Mouse (Mus musculus) embryonic facial prominence, embryonic 10.5 days (tissue): ENCODE data around the gene Gm45717. TPM values are rescaled to one million over a fixed set of nuclear protein-coding genes. Genes with fewer than 3 reads are reported as not detected.
A peak's percentile ranks its signal among the peaks of the same experiment; 100 is the strongest.

Experiments used
- DNase-seq: peaks from one replicate; pipeline ENCODE4 v3.0.0-alpha.2; 2017; ENCODE audit warnings: low spot score
- H3K27ac ChIP-seq: fragments of 300-500 bp; sonication (generic); replicated peaks from 2 replicates; pipeline ENCODE4 v1.5.1; 2016; ENCODE audit warnings: mild to moderate bottlenecking
- H3K27me3 ChIP-seq: fragments of 300-500 bp; sonication (generic); replicated peaks from 2 replicates; pipeline ENCODE4 v1.6.1; 2016; ENCODE audit warnings: low read depth, mild to moderate bottlenecking; ENCODE audit not compliant: poor library complexity, severe bottlenecking
- H3K36me3 ChIP-seq: fragments of 300-500 bp; sonication (generic); replicated peaks from 2 replicates; pipeline ENCODE4 v1.6.1; 2016; ENCODE audit warnings: mild to moderate bottlenecking, moderate library complexity
- H3K4me1 ChIP-seq: fragments of 300-500 bp; sonication (generic); 2 replicates; pipeline ENCODE4 v1.6.1; 2016
- H3K4me3 ChIP-seq: fragments of 300-500 bp; sonication (generic); 2 replicates; pipeline ENCODE4 v1.5.1; 2016; ENCODE audit warnings: mild to moderate bottlenecking, moderate library complexity
- H3K9me3 ChIP-seq: fragments of 300-500 bp; sonication (generic); 2 replicates; pipeline ENCODE4 v1.6.1; 2016; ENCODE audit warnings: mild to moderate bottlenecking
- WGBS: fragments of 180-500 bp; shearing (Covaris S2); methylation state at CpG from one replicate; pipeline ENCODE4 v1.1.7; 2016; 5-methylcytosine and 5-hydroxymethylcytosine counted together
- polyA plus RNA-seq: library from polyadenylated mRNA; unstranded; fragments of >200 nt; fragmentation: Nextera tagmentation; extraction: Ambion mirVana; gene quantifications from 2 replicates; pipeline ENCODE4 v1.2.1, GENCODE M21; 2016

Gene Gm45717
- polyA plus RNA-seq, 1 experiment from 2014 or later = 0.52 TPM

DNA sequence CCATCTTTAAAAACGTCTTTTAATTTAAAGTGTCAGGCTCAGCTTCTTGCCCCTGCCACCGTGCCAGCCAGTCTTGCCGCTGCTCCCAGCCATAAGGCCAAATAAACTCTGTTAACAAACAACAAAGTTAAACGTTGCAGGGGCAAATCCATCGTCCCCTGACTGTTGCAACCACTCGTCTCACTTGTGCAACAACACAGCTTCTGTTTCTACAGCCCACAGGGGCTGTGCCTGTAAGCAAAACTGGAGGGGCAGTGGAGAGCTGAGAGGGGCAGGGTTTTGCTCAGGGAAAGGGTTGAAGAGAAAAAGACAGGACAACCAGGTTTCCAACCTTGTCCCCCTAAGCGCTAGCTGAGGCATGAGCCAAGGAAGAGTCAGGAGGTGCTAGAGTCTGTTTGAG, 47.6 kb downstream of the Gm45717 start:
- Histone ChIP-seq H3K27me3 (no peaks in the 10 kb centered on the region; the same call in 1 of the 2 replicates), H3K9me3 (no peaks in the 10 kb centered on the region), H3K36me3 (no peaks in the 10 kb centered on the region), H3K4me1 (peaks cover 19% of the 10 kb centered on the region), H3K4me3 (peak overlapping the region; percentile 53; the same call in 1 of the 2 replicates), H3K27ac (no peak overlapping the region)
- DNase-seq = no peak
- WGBS = 48% methylated on average over 7 of the region's 7 CpGs

DNA sequence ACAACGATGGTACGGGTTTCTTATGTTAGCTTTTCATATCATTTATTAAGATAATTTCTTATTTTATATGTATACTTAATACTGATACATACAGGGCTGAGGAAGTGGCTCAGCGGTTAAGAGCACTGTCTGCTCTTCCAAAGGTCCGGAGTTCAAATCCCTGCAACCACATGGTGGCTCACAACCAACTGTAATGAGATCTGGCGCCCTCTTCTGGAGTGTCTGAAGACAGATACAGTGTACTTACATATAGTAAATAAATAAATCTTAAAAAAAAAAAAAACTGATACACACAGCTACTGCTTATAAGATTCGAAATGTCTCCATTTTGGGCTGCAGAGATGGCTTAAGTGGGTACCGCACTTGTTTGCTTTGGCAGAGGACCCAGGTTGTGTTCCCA, 48.0 kb downstream of the Gm45717 start:
- H3K4me1 ChIP-seq = peaks cover 20% of the 10 kb centered on the region
- no peaks in the 10 kb centered on the region for H3K9me3 ChIP-seq
- no peaks in the 10 kb centered on the region; the same call in 1 of the 2 replicates for H3K27me3 ChIP-seq
- DNase-seq = no peak
- H3K27ac ChIP-seq = no peak overlapping the region
- H3K36me3 ChIP-seq = no peaks in the 10 kb centered on the region
- WGBS = 86% methylated on average over 7 of the region's 7 CpGs
- H3K4me3 ChIP-seq = no peak overlapping the region

- no peaks in the 10 kb centered on the region; the same call in 1 of the 2 replicates for H3K27me3 ChIP-seq
- no peak overlapping the region for H3K4me3 ChIP-seq
- no peaks in the 10 kb centered on the region for H3K9me3 ChIP-seq
- no peaks in the 10 kb centered on the region for H3K36me3 ChIP-seq
- peaks cover 26% of the 10 kb centered on the region for H3K4me1 ChIP-seq
- 87% methylated on average over 13 of the region's 13 CpGs for WGBS
- no peak overlapping the region for H3K27ac ChIP-seq
- no peak for DNase-seq
Measured at GRCm38 (mm10) chr7:140907131-140907530, 48.6 kb downstream of the Gm45717 start.

- no peak for DNase-seq
- no peaks in the 10 kb centered on the region for H3K9me3 ChIP-seq
- no peaks in the 10 kb centered on the region; the same call in 1 of the 2 replicates for H3K27me3 ChIP-seq
- WGBS = 83% methylated on average over 2 of the region's 2 CpGs
- peaks cover 31% of the 10 kb centered on the region for H3K4me1 ChIP-seq
- no peak overlapping the region for H3K27ac ChIP-seq
- no peaks in the 10 kb centered on the region for H3K36me3 ChIP-seq
- no peak overlapping the region for H3K4me3 ChIP-seq
Measured at GRCm38 (mm10) chr7:140905642-140906081, 50.1 kb downstream of the Gm45717 start.

DNA sequence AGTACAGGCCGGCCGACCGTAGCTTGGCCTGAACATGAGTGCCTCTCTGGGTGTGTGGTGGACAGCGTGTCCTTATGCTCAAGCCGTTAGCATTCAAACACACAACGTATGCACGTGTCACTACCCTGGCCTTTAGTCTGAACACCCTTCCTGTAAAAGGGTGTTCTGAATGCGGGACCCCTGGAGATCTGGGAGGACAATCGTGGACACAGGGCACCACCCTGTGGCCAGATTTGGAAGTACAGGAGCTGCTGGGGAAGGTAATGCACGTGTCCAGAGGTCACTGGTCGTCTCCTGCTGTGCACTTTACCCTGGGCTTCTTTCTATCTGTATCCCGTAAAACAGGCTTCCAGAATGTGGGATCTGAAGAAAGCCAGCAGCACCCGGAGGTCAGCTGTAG, 52.5 kb downstream of the Gm45717 start:
- Histone ChIP-seq H3K9me3 (no peaks in the 10 kb centered on the region), H3K36me3 (peaks cover 14% of the 10 kb centered on the region), H3K27me3 (no peaks in the 10 kb centered on the region), H3K4me3 (no peak overlapping the region), H3K27ac (no peak overlapping the region), H3K4me1 (peaks cover 20% of the 10 kb centered on the region)
- DNase-seq = peak; percentile 87
- WGBS = 24% methylated on average over 13 of the region's 13 CpGs

GRCm38 (mm10) chr7:140902036-140902875, 53.5 kb downstream of the Gm45717 start:
- no peak overlapping the region for H3K4me3 ChIP-seq
- H3K27ac ChIP-seq = peak overlapping the region; percentile 54
- H3K27me3 ChIP-seq = no peaks in the 10 kb centered on the region
- H3K36me3 ChIP-seq = peaks cover 23% of the 10 kb centered on the region
- DNase-seq = peak; percentile 42
- H3K9me3 ChIP-seq = no peaks in the 10 kb centered on the region
- H3K4me1 ChIP-seq = peaks cover 18% of the 10 kb centered on the region
- WGBS = 54% methylated on average over 15 of the region's 15 CpGs

- Histone ChIP-seq H3K4me1 (peaks cover 18% of the 10 kb centered on the region), H3K4me3 (no peak within 1 kb of the TSS), H3K27ac (no peak within 1 kb of the TSS), H3K27me3 (no peaks in the 10 kb centered on the region), H3K9me3 (no peaks in the 10 kb centered on the region), H3K36me3 (peaks cover 43% of the 10 kb centered on the region)
- 82% methylated on average over 10 of the region's 10 CpGs for WGBS
- no peak for DNase-seq
Measured at GRCm38 (mm10) chr7:140900220-140900619, 55.5 kb downstream of the Gm45717 start, which contains the start of gene Cox8b. Cox8b (minus strand) TSS chr7:140900446.

Other genes starting within 250 kb of the Gm45717 start
- not detected in 2 replicates for gene Cyp2e1, start 192.2 kb downstream of the Gm45717 start, polyA plus RNA-seq
- 0.10 and 0.14 TPM in 2 replicates for gene Syce1, start 168.1 kb downstream of the Gm45717 start, polyA plus RNA-seq
- gene Zfp941, start 133.8 kb downstream of the Gm45717 start, polyA plus RNA-seq = 2.9 and 3.6 TPM in 2 replicates
- gene Urah, start 120.9 kb downstream of the Gm45717 start, polyA plus RNA-seq = 1.8 and 1.9 TPM in 2 replicates
- gene Scgb1c1, start 110.4 kb downstream of the Gm45717 start, polyA plus RNA-seq = not detected in 2 replicates
- gene Odf3, start 108.1 kb downstream of the Gm45717 start, polyA plus RNA-seq = not detected in 2 replicates
- gene Gm45785, start 99.6 kb downstream of the Gm45717 start, polyA plus RNA-seq = 0.22 TPM in 1 of 2 replicates, not detected in the other
- gene Ric8a, start 99.0 kb downstream of the Gm45717 start, polyA plus RNA-seq = 57.7 and 59.1 TPM in 2 replicates
- 22.4 and 23.0 TPM in 2 replicates for gene Bet1l, start 98.4 kb downstream of the Gm45717 start, polyA plus RNA-seq
- 332 TPM in 2 replicates for gene Psmd13, start 74.0 kb downstream of the Gm45717 start, polyA plus RNA-seq
- gene Sirt3, start 73.6 kb downstream of the Gm45717 start, polyA plus RNA-seq = 22.6 and 24.5 TPM in 2 replicates
- gene Cox8b, start 55.5 kb downstream of the Gm45717 start, polyA plus RNA-seq = not detected in 2 replicates
- gene Nlrp6, start 35.0 kb downstream of the Gm45717 start, polyA plus RNA-seq = 0.19 TPM in 1 of 2 replicates, not detected in the other
- gene Pgghg, start 14.5 kb downstream of the Gm45717 start, polyA plus RNA-seq = 13.5 and 14.3 TPM in 2 replicates
- 2.9 and 3.8 TPM in 2 replicates for gene Ifitm5, start 5.6 kb downstream of the Gm45717 start, polyA plus RNA-seq
- 602 and 668 TPM in 2 replicates for gene Ifitm2, start 50 bp upstream of the Gm45717 start, polyA plus RNA-seq
- 8.7 and 13.4 TPM in 2 replicates for gene Ifitm1, start 11.3 kb upstream of the Gm45717 start, polyA plus RNA-seq
- gene Ifitm3, start 54.8 kb upstream of the Gm45717 start, polyA plus RNA-seq = 42.6 and 44.7 TPM in 2 replicates
- not detected in 2 replicates for gene Ifitm6, start 62.0 kb upstream of the Gm45717 start, polyA plus RNA-seq
- gene Gm17387, start 73.2 kb upstream of the Gm45717 start, polyA plus RNA-seq = not detected in 2 replicates
- 26.5 and 27.7 TPM in 2 replicates for gene B4galnt4, start 105.2 kb upstream of the Gm45717 start, polyA plus RNA-seq
- 9.4 and 9.6 TPM in 2 replicates for gene Pkp3, start 122.3 kb upstream of the Gm45717 start, polyA plus RNA-seq
- gene Sigirr, start 144.6 kb upstream of the Gm45717 start, polyA plus RNA-seq = 2.2 and 2.3 TPM in 2 replicates
- gene Ano9, start 161.9 kb upstream of the Gm45717 start, polyA plus RNA-seq = 1.8 and 2.5 TPM in 2 replicates
- 77.8 and 83.8 TPM in 2 replicates for gene Ptdss2, start 166.4 kb upstream of the Gm45717 start, polyA plus RNA-seq
- 77.9 and 79.7 TPM in 2 replicates for gene Rnh1, start 216.9 kb upstream of the Gm45717 start, polyA plus RNA-seq
- gene Hras, start 238.1 kb upstream of the Gm45717 start, polyA plus RNA-seq = 94.3 and 94.9 TPM in 2 replicates
- 15.1 and 18.1 TPM in 2 replicates for gene Lrrc56, start 238.2 kb upstream of the Gm45717 start, polyA plus RNA-seq